Comparison of ENCODE assay signal across 8 mouse cellular contexts in the genomic region with DNA sequence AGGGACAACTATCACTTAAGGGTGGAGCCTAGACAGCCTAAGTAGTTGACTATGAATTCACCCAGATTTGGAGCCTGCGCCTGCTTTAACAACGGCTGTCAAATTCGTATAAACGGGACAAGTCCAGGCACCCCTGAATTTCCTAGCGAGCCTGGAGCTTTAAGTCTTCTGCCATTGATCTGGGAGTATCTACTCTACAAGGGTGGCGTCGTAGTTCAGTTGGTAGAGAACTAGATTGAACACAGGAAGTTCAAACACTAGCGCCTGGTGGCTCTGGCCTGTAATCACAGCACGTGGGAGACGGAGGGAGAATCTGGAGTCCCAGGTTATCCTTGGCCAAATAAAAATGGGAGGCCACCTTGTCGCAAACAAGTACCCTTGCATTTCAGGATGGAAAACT. TPM values are rescaled to one million over a fixed set of nuclear protein-coding genes. Genes with fewer than 3 reads are reported as not detected.
DNase-seq lines count a peak whose midpoint lies in the region; ATAC-seq lines count a peak whose summit lies in the region.

No protein-coding gene starts in this region.

- H3K27me3 ChIP-seq in neural tube, embryonic 11.5 days (ENCODE audit: control insufficient read depth, insufficient read depth, low read length) = no peaks in the 10 kb centered on the region
- H3K27me3 ChIP-seq in embryonic facial prominence, embryonic 15.5 days = no peaks in the 10 kb centered on the region
- H3K27me3 ChIP-seq in limb, embryonic 12.5 days = peaks cover 6% of the 10 kb centered on the region; the same call in 1 of the 2 replicates
- no peaks in the 10 kb centered on the region for H3K27me3 ChIP-seq in neural tube, embryonic 12.5 days (replicated peaks)

- H3K36me3 ChIP-seq in neural tube, embryonic 11.5 days (ENCODE audit: control insufficient read depth, insufficient read depth, low read length) = no peaks in the 10 kb centered on the region; the same call in 1 of the 2 replicates
- H3K36me3 ChIP-seq in embryonic facial prominence, embryonic 15.5 days = no peaks in the 10 kb centered on the region
- no peaks in the 10 kb centered on the region for H3K36me3 ChIP-seq in limb, embryonic 12.5 days
- no peaks in the 10 kb centered on the region for H3K36me3 ChIP-seq in neural tube, embryonic 12.5 days

- no peak overlapping the region for H3K9ac ChIP-seq in neural tube, embryonic 11.5 days (ENCODE audit: low read length)
- peak overlapping the region; percentile 62; the same call in 1 of the 2 replicates for H3K9ac ChIP-seq in embryonic facial prominence, embryonic 15.5 days
- H3K9ac ChIP-seq in limb, embryonic 12.5 days (replicated peaks) = peak overlapping the region; percentile 62; the same call in 1 of the 2 replicates
- H3K9ac ChIP-seq in neural tube, embryonic 12.5 days = no peak overlapping the region

- no peak overlapping the region for H3K27ac ChIP-seq in neural tube, embryonic 11.5 days (ENCODE audit: low read depth, low read length)
- peak overlapping the region; percentile 80; the same call in 1 of the 2 replicates for H3K27ac ChIP-seq in embryonic facial prominence, embryonic 15.5 days (replicated peaks)
- 0 out of 2 replicates have a peak overlapping the region, but pooled peaks have one; percentile 35 for H3K27ac ChIP-seq in limb, embryonic 12.5 days
- H3K27ac ChIP-seq in neural tube, embryonic 12.5 days = no peak overlapping the region

- H3K4me1 ChIP-seq in neural tube, embryonic 11.5 days (ENCODE audit: control insufficient read depth, insufficient read depth, low read length) = peaks cover 8% of the 10 kb centered on the region; the same call in 1 of the 2 replicates
- peaks cover 13% of the 10 kb centered on the region for H3K4me1 ChIP-seq in embryonic facial prominence, embryonic 15.5 days
- H3K4me1 ChIP-seq in limb, embryonic 12.5 days (replicated peaks) = peaks cover 16% of the 10 kb centered on the region
- H3K4me1 ChIP-seq in neural tube, embryonic 12.5 days = peaks cover 10% of the 10 kb centered on the region

- ATAC-seq in neural tube, embryonic 11.5 days (ENCODE audit: insufficient read depth, low FRiP score, low TSS enrichment) = 0 out of 2 replicates have a peak, but pooled peaks have one; percentile 3
- no peak for ATAC-seq in embryonic facial prominence, embryonic 15.5 days (ENCODE audit: insufficient number of reproducible peaks, low FRiP score, low TSS enrichment, low read depth)
- peak; percentile 8; the same call in 1 of the 2 replicates for ATAC-seq in limb, embryonic 12.5 days (ENCODE audit: insufficient number of reproducible peaks, insufficient read depth, low FRiP score, low TSS enrichment, low read depth)
- ATAC-seq in neural tube, embryonic 12.5 days (ENCODE audit: low FRiP score, low read depth) = peak; percentile 19; the same call in 1 of the 2 replicates

- DNase-seq in neural tube, embryonic 11.5 days (ENCODE audit: low spot score) = no peak
- no peak for DNase-seq in neural tube, embryonic 10.5 days (ENCODE audit: extremely low spot score, low spot score)
- no peak for DNase-seq in urinary bladder, postnatal 4 days (ENCODE audit: low spot score in 2 of 2)
- no peak for DNase-seq in right cerebral cortex, adult 18-20 months
- no peak for DNase-seq in adrenal gland, postnatal 10 days

- peak overlapping the region; percentile 96 for H3K4me2 ChIP-seq in neural tube, embryonic 11.5 days (ENCODE audit: low read depth)
- peak overlapping the region; percentile 92 for H3K4me2 ChIP-seq in embryonic facial prominence, embryonic 15.5 days (replicated peaks)
- peak overlapping the region; percentile 86 for H3K4me2 ChIP-seq in limb, embryonic 12.5 days
- H3K4me2 ChIP-seq in neural tube, embryonic 12.5 days (replicated peaks) = peak overlapping the region; percentile 99

- H3K9me3 ChIP-seq in neural tube, embryonic 11.5 days (ENCODE audit: control insufficient read depth, low read length) = no peaks in the 10 kb centered on the region
- no peaks in the 10 kb centered on the region for H3K9me3 ChIP-seq in embryonic facial prominence, embryonic 15.5 days (replicated peaks)
- H3K9me3 ChIP-seq in limb, embryonic 12.5 days = no peaks in the 10 kb centered on the region
- no peaks in the 10 kb centered on the region for H3K9me3 ChIP-seq in neural tube, embryonic 12.5 days

- WGBS in neural tube, embryonic 11.5 days = 72% methylated on average over 11 of the region's 11 CpGs
- WGBS in embryonic facial prominence, embryonic 15.5 days = 48% methylated on average over 11 of the region's 11 CpGs
- WGBS in limb, embryonic 12.5 days = 63% methylated on average over 11 of the region's 11 CpGs
- 71% methylated on average over 11 of the region's 11 CpGs for WGBS in neural tube, embryonic 12.5 days

- no peak overlapping the region for H3K4me3 ChIP-seq in neural tube, embryonic 11.5 days (ENCODE audit: low read depth, low read length)
- peak overlapping the region; percentile 64 for H3K4me3 ChIP-seq in embryonic facial prominence, embryonic 15.5 days (replicated peaks)
- H3K4me3 ChIP-seq in limb, embryonic 12.5 days (replicated peaks) = peak overlapping the region; percentile 71
- H3K4me3 ChIP-seq in neural tube, embryonic 12.5 days = peak overlapping the region; percentile 71

RNA-seq across cellular contexts. Expression of gene Gpd1l, which starts 0.4 kb away (rescaled TPM):
- polyA plus RNA-seq in neural tube, embryonic 11.5 days (2014; fragmentation: Nextera tagmentation; extraction: Ambion mirVana) = 11.5 and 12.0 TPM in 2 replicates
- polyA plus RNA-seq in embryonic facial prominence, embryonic 15.5 days (2015; fragmentation: Nextera tagmentation; extraction: Ambion mirVana) = 14.3 and 14.6 TPM in 2 replicates
- 8.6 and 10.0 TPM in 2 replicates for polyA plus RNA-seq in limb, embryonic 12.5 days (2016; fragmentation: Nextera tagmentation; extraction: Ambion mirVana)
- 18.5 and 18.8 TPM in 2 replicates for polyA plus RNA-seq in neural tube, embryonic 12.5 days (2016; fragmentation: Nextera tagmentation; extraction: Ambion mirVana)
- 10 to 100 TPM; 25.1 to 30.8 TPM for total RNA-seq in adrenal gland, postnatal 10 days (2021)

RNA-seq across cellular contexts. Expression of gene Osbpl10, which starts 44.1 kb away (rescaled TPM):
- polyA plus RNA-seq in neural tube, embryonic 11.5 days (2014; fragmentation: Nextera tagmentation; extraction: Ambion mirVana) = 1.4 and 1.6 TPM in 2 replicates
- polyA plus RNA-seq in embryonic facial prominence, embryonic 15.5 days (2015; fragmentation: Nextera tagmentation; extraction: Ambion mirVana) = 2.4 and 2.8 TPM in 2 replicates
- polyA plus RNA-seq in limb, embryonic 12.5 days (2016; fragmentation: Nextera tagmentation; extraction: Ambion mirVana) = 3.2 and 3.6 TPM in 2 replicates
- polyA plus RNA-seq in neural tube, embryonic 12.5 days (2016; fragmentation: Nextera tagmentation; extraction: Ambion mirVana) = 3.2 and 3.5 TPM in 2 replicates
- 1 to 10 TPM; 8.1 to 8.5 TPM for total RNA-seq in adrenal gland, postnatal 10 days (2021)

RNA-seq across cellular contexts. Expression of gene Rps27rt, which starts 48.3 kb away (rescaled TPM):
- 307 and 376 TPM in 2 replicates for polyA plus RNA-seq in neural tube, embryonic 11.5 days (2014; fragmentation: Nextera tagmentation; extraction: Ambion mirVana)
- 466 and 641 TPM in 2 replicates for polyA plus RNA-seq in embryonic facial prominence, embryonic 15.5 days (2015; fragmentation: Nextera tagmentation; extraction: Ambion mirVana)
- polyA plus RNA-seq in limb, embryonic 12.5 days (2016; fragmentation: Nextera tagmentation; extraction: Ambion mirVana) = 521 and 524 TPM in 2 replicates
- polyA plus RNA-seq in neural tube, embryonic 12.5 days (2016; fragmentation: Nextera tagmentation; extraction: Ambion mirVana) = 324 and 361 TPM in 2 replicates
- 10 to 100 TPM; 43.0 to 65.9 TPM for total RNA-seq in adrenal gland, postnatal 10 days (2021)

Comparison
In these comparisons a context has a peak if more than half of its experiments do, and no peak if none do; other contexts are left out.
1. H3K27ac ChIP-seq: peak in embryonic facial prominence, embryonic 15.5 days (single experiment) and limb, embryonic 12.5 days (single experiment); none in neural tube, embryonic 11.5 days (single experiment) and neural tube, embryonic 12.5 days (single experiment).
2. H3K9ac ChIP-seq: peak in embryonic facial prominence, embryonic 15.5 days (single experiment) and limb, embryonic 12.5 days (single experiment); none in neural tube, embryonic 11.5 days (single experiment) and neural tube, embryonic 12.5 days (single experiment).
3. Peak in every context shown above with its lines, with median percentiles within 50 percentile points of each other: H3K4me2 ChIP-seq.